Mouse (Mus musculus): ENCODE measurements around the gene Pcdh15. TPM values are rescaled to one million over a fixed set of nuclear protein-coding genes. Genes with fewer than 3 reads are reported as not detected.

Gene Pcdh15
- polyA plus RNA-seq, 1 experiment from 2014 or later = 0.68 TPM

- Histone ChIP-seq H3K27ac (replicated peaks) (no peak overlapping the region), H3K9ac (ENCODE audit: low read length) (no peak overlapping the region), H3K4me1 (replicated peaks; ENCODE audit: control insufficient read depth, insufficient read depth) (no peaks in the 10 kb centered on the region), H3K27me3 (ENCODE audit: control insufficient read depth, insufficient read depth, low read length) (no peaks in the 10 kb centered on the region), H3K4me3 (ENCODE audit: low read depth, low read length) (no peak overlapping the region), H3K9me3 (ENCODE audit: control insufficient read depth, low read length) (no peaks in the 10 kb centered on the region), H3K4me2 (replicated peaks; ENCODE audit: low read depth) (no peak overlapping the region), H3K36me3 (ENCODE audit: control insufficient read depth, insufficient read depth, low read length) (no peaks in the 10 kb centered on the region)
- 32% methylated on average over 6 of the region's 6 CpGs for WGBS
- TF ChIP-seq CTCF (IDR thresholded peaks at IDR 0.05; ENCODE audit: low read depth) = no peak
- ATAC-seq (ENCODE audit: low FRiP score, low TSS enrichment) (no peak), DNase-seq (ENCODE audit: low spot score) (no peak)
These were observed 1170.6 kb downstream of the Pcdh15 start for GRCm38 (mm10) chr10:74269637-74270269.

- no peak for ATAC-seq (ENCODE audit: low FRiP score, low TSS enrichment)
These were observed 1171.8 kb downstream of the Pcdh15 start for GRCm38 (mm10) chr10:74270894-74271293.

GRCm38 (mm10) chr10:74304120-74304519, 1205.0 kb downstream of the Pcdh15 start:
- WGBS = 80% methylated on average over 2 of the region's 2 CpGs

More at GRCm38 (mm10) chr10:74270894-74271293, 1171.8 kb downstream of the Pcdh15 start:
- no peak overlapping the region for H3K4me2 ChIP-seq (replicated peaks; ENCODE audit: low read depth)
- no peaks in the 10 kb centered on the region for H3K27me3 ChIP-seq (ENCODE audit: control insufficient read depth, insufficient read depth, low read length)
- 56% methylated on average over 5 of the region's 5 CpGs for WGBS
- no peaks in the 10 kb centered on the region for H3K9me3 ChIP-seq (ENCODE audit: control insufficient read depth, low read length)
- TF ChIP-seq EP300 (optimal IDR thresholded peaks at IDR 0.05) (no peak), CTCF (IDR thresholded peaks at IDR 0.05; ENCODE audit: low read depth) (no peak)
- no peak overlapping the region for H3K27ac ChIP-seq (replicated peaks)
- H3K4me1 ChIP-seq (replicated peaks; ENCODE audit: control insufficient read depth, insufficient read depth) = no peaks in the 10 kb centered on the region
- DNase-seq (ENCODE audit: low spot score) = no peak
- H3K4me3 ChIP-seq (ENCODE audit: low read depth, low read length) = no peak overlapping the region
- H3K36me3 ChIP-seq (ENCODE audit: control insufficient read depth, insufficient read depth, low read length) = no peaks in the 10 kb centered on the region
- H3K9ac ChIP-seq (ENCODE audit: low read length) = no peak overlapping the region

GRCm38 (mm10) chr10:74305439-74306158, 1206.5 kb downstream of the Pcdh15 start:
- no peak for TF ChIP-seq EP300 (optimal IDR thresholded peaks at IDR 0.05)
- TF ChIP-seq CTCF (IDR thresholded peaks at IDR 0.05; ENCODE audit: low read depth) = no peak
- DNase-seq (ENCODE audit: low spot score) (no peak), ATAC-seq (ENCODE audit: low FRiP score, low TSS enrichment) (no peak)
- Histone ChIP-seq H3K9me3 (ENCODE audit: control insufficient read depth, low read length) (no peaks in the 10 kb centered on the region), H3K36me3 (ENCODE audit: control insufficient read depth, insufficient read depth, low read length) (no peaks in the 10 kb centered on the region), H3K9ac (ENCODE audit: low read length) (no peak overlapping the region), H3K4me3 (ENCODE audit: low read depth, low read length) (no peak overlapping the region), H3K27ac (replicated peaks) (no peak overlapping the region), H3K27me3 (ENCODE audit: control insufficient read depth, insufficient read depth, low read length) (no peaks in the 10 kb centered on the region), H3K4me2 (replicated peaks; ENCODE audit: low read depth) (no peak overlapping the region), H3K4me1 (replicated peaks; ENCODE audit: control insufficient read depth, insufficient read depth) (no peaks in the 10 kb centered on the region)
- WGBS = 44% methylated on average over 5 of the region's 5 CpGs

More at GRCm38 (mm10) chr10:74304120-74304519, 1205.0 kb downstream of the Pcdh15 start:
- Histone ChIP-seq H3K4me2 (replicated peaks; ENCODE audit: low read depth) (no peak overlapping the region), H3K4me3 (ENCODE audit: low read depth, low read length) (no peak overlapping the region), H3K27me3 (ENCODE audit: control insufficient read depth, insufficient read depth, low read length) (no peaks in the 10 kb centered on the region), H3K4me1 (replicated peaks; ENCODE audit: control insufficient read depth, insufficient read depth) (no peaks in the 10 kb centered on the region), H3K27ac (replicated peaks) (no peak overlapping the region), H3K9me3 (ENCODE audit: control insufficient read depth, low read length) (no peaks in the 10 kb centered on the region), H3K36me3 (ENCODE audit: control insufficient read depth, insufficient read depth, low read length) (no peaks in the 10 kb centered on the region), H3K9ac (ENCODE audit: low read length) (no peak overlapping the region)
- no peak for TF ChIP-seq CTCF (IDR thresholded peaks at IDR 0.05; ENCODE audit: low read depth)
- no peak for TF ChIP-seq EP300 (optimal IDR thresholded peaks at IDR 0.05)
- no peak for ATAC-seq (ENCODE audit: low FRiP score, low TSS enrichment)
- DNase-seq (ENCODE audit: low spot score) = no peak

- WGBS = 76% methylated on average over 3 of the region's 3 CpGs
- no peak overlapping the region for H3K4me3 ChIP-seq (ENCODE audit: low read depth, low read length)
- H3K27ac ChIP-seq (replicated peaks) = no peak overlapping the region
- H3K27me3 ChIP-seq (ENCODE audit: control insufficient read depth, insufficient read depth, low read length) = no peaks in the 10 kb centered on the region
- H3K4me2 ChIP-seq (replicated peaks; ENCODE audit: low read depth) = no peak overlapping the region
- no peaks in the 10 kb centered on the region for H3K9me3 ChIP-seq (ENCODE audit: control insufficient read depth, low read length)
- no peaks in the 10 kb centered on the region for H3K4me1 ChIP-seq (replicated peaks; ENCODE audit: control insufficient read depth, insufficient read depth)
- TF ChIP-seq CTCF (IDR thresholded peaks at IDR 0.05; ENCODE audit: low read depth) (no peak), EP300 (optimal IDR thresholded peaks at IDR 0.05) (no peak)
- DNase-seq (ENCODE audit: low spot score) = no peak
- no peak for ATAC-seq (ENCODE audit: low FRiP score, low TSS enrichment)
- H3K9ac ChIP-seq (ENCODE audit: low read length) = no peak overlapping the region
- no peaks in the 10 kb centered on the region for H3K36me3 ChIP-seq (ENCODE audit: control insufficient read depth, insufficient read depth, low read length)
These were observed 1207.9 kb downstream of the Pcdh15 start for GRCm38 (mm10) chr10:74307035-74307434.

- no peaks in the 10 kb centered on the region for H3K27me3 ChIP-seq (ENCODE audit: control insufficient read depth, insufficient read depth, low read length)
- no peaks in the 10 kb centered on the region for H3K4me1 ChIP-seq (replicated peaks; ENCODE audit: control insufficient read depth, insufficient read depth)
- H3K9me3 ChIP-seq (ENCODE audit: control insufficient read depth, low read length) = no peaks in the 10 kb centered on the region
- H3K4me2 ChIP-seq (replicated peaks; ENCODE audit: low read depth) = no peak overlapping the region
- H3K9ac ChIP-seq (ENCODE audit: low read length) = no peak overlapping the region
- no peaks in the 10 kb centered on the region for H3K36me3 ChIP-seq (ENCODE audit: control insufficient read depth, insufficient read depth, low read length)
- TF ChIP-seq CTCF (IDR thresholded peaks at IDR 0.05; ENCODE audit: low read depth) (no peak), EP300 (optimal IDR thresholded peaks at IDR 0.05) (no peak)
- H3K4me3 ChIP-seq (ENCODE audit: low read depth, low read length) = no peak overlapping the region
- ATAC-seq (ENCODE audit: low FRiP score, low TSS enrichment) = no peak
- DNase-seq (ENCODE audit: low spot score) = no peak
- 75% methylated on average over 2 of the region's 2 CpGs for WGBS
- H3K27ac ChIP-seq (replicated peaks) = no peak overlapping the region
These were observed 1216.9 kb downstream of the Pcdh15 start for GRCm38 (mm10) chr10:74316091-74316490.
